Mouse (Mus musculus): ENCODE data around the gene Nek3. TPM values are rescaled to one million over a fixed set of nuclear protein-coding genes. Genes with fewer than 3 reads are reported as not detected.

Nek3 gene
- polyA plus RNA-seq, 1 experiment, result 8.4 TPM

- Histone ChIP-seq H3K27me3 (ENCODE audit: control insufficient read depth, insufficient read depth, low read length, poor library complexity, severe bottlenecking) (no peaks in the 10 kb centered on the region), H3K4me1 (ENCODE audit: control insufficient read depth, insufficient read depth, low read length) (no peaks in the 10 kb centered on the region), H3K9ac (ENCODE audit: low read depth, poor library complexity, severe bottlenecking) (no peak overlapping the region), H3K36me3 (ENCODE audit: control insufficient read depth, insufficient read depth, low read length, poor library complexity, severe bottlenecking) (peaks cover 3% of the 10 kb centered on the region; the same call in 1 of the 2 replicates), H3K27ac (ENCODE audit: insufficient read depth, low read length) (no peak overlapping the region), H3K9me3 (replicated peaks; ENCODE audit: control insufficient read depth, insufficient read depth, low read length, poor library complexity, severe bottlenecking) (no peaks in the 10 kb centered on the region), H3K4me3 (ENCODE audit: low read depth, low read length) (no peak overlapping the region)
- TF ChIP-seq EP300 (IDR thresholded peaks at IDR 0.05; ENCODE audit: insufficient read depth, low read depth, low read length) (no peak), CTCF (IDR thresholded peaks at IDR 0.05; ENCODE audit: low read depth, low read length) (no peak), POLR2A (IDR thresholded peaks at IDR 0.05; ENCODE audit: insufficient read depth, low read length) (no peak)
These were observed 17.9 kb downstream of the Nek3 start for GRCm38 (mm10) chr8:22148367-22148740.

GRCm38 (mm10) chr8:22147706-22148366 lies 18.4 kb downstream of the Nek3 start:
- no peaks in the 10 kb centered on the region for H3K27me3 ChIP-seq (ENCODE audit: control insufficient read depth, insufficient read depth, low read length, poor library complexity, severe bottlenecking)
- H3K4me3 ChIP-seq (ENCODE audit: low read depth, low read length), result no peak overlapping the region
- H3K9ac ChIP-seq (ENCODE audit: low read depth, poor library complexity, severe bottlenecking), result no peak overlapping the region
- H3K27ac ChIP-seq (ENCODE audit: insufficient read depth, low read length), result no peak overlapping the region
- TF ChIP-seq EP300 (IDR thresholded peaks at IDR 0.05; ENCODE audit: insufficient read depth, low read depth, low read length), result no peak
- TF ChIP-seq CTCF (IDR thresholded peaks at IDR 0.05; ENCODE audit: low read depth, low read length), result no peak
- TF ChIP-seq POLR2A (IDR thresholded peaks at IDR 0.05; ENCODE audit: insufficient read depth, low read length), result no peak
- H3K4me1 ChIP-seq (ENCODE audit: control insufficient read depth, insufficient read depth, low read length), result no peaks in the 10 kb centered on the region
- H3K9me3 ChIP-seq (replicated peaks; ENCODE audit: control insufficient read depth, insufficient read depth, low read length, poor library complexity, severe bottlenecking), result no peaks in the 10 kb centered on the region
- H3K36me3 ChIP-seq (ENCODE audit: control insufficient read depth, insufficient read depth, low read length, poor library complexity, severe bottlenecking), result peaks cover 3% of the 10 kb centered on the region; the same call in 1 of the 2 replicates

GRCm38 (mm10) chr8:22145831-22146230 lies 20.4 kb downstream of the Nek3 start:
- Histone ChIP-seq H3K4me1 (ENCODE audit: control insufficient read depth, insufficient read depth, low read length) (no peaks in the 10 kb centered on the region), H3K27ac (ENCODE audit: insufficient read depth, low read length) (no peak overlapping the region), H3K4me3 (ENCODE audit: low read depth, low read length) (no peak overlapping the region), H3K27me3 (ENCODE audit: control insufficient read depth, insufficient read depth, low read length, poor library complexity, severe bottlenecking) (no peaks in the 10 kb centered on the region), H3K36me3 (ENCODE audit: control insufficient read depth, insufficient read depth, low read length, poor library complexity, severe bottlenecking) (peaks cover 7% of the 10 kb centered on the region), H3K9ac (ENCODE audit: low read depth, poor library complexity, severe bottlenecking) (no peak overlapping the region), H3K9me3 (replicated peaks; ENCODE audit: control insufficient read depth, insufficient read depth, low read length, poor library complexity, severe bottlenecking) (peaks cover 7% of the 10 kb centered on the region)
- no peak for TF ChIP-seq CTCF (IDR thresholded peaks at IDR 0.05; ENCODE audit: low read depth, low read length)
- TF ChIP-seq POLR2A (IDR thresholded peaks at IDR 0.05; ENCODE audit: insufficient read depth, low read length), result no peak
- no peak for TF ChIP-seq EP300 (IDR thresholded peaks at IDR 0.05; ENCODE audit: insufficient read depth, low read depth, low read length)

GRCm38 (mm10) chr8:22143764-22144491 lies 22.3 kb downstream of the Nek3 start:
- H3K27ac ChIP-seq (ENCODE audit: insufficient read depth, low read length), result no peak overlapping the region
- no peaks in the 10 kb centered on the region for H3K27me3 ChIP-seq (ENCODE audit: control insufficient read depth, insufficient read depth, low read length, poor library complexity, severe bottlenecking)
- no peak for TF ChIP-seq EP300 (IDR thresholded peaks at IDR 0.05; ENCODE audit: insufficient read depth, low read depth, low read length)
- no peak for TF ChIP-seq POLR2A (IDR thresholded peaks at IDR 0.05; ENCODE audit: insufficient read depth, low read length)
- no peak for TF ChIP-seq CTCF (IDR thresholded peaks at IDR 0.05; ENCODE audit: low read depth, low read length)
- no peaks in the 10 kb centered on the region for H3K4me1 ChIP-seq (ENCODE audit: control insufficient read depth, insufficient read depth, low read length)
- peaks cover 14% of the 10 kb centered on the region for H3K9me3 ChIP-seq (replicated peaks; ENCODE audit: control insufficient read depth, insufficient read depth, low read length, poor library complexity, severe bottlenecking)
- H3K4me3 ChIP-seq (ENCODE audit: low read depth, low read length), result no peak overlapping the region
- peaks cover 7% of the 10 kb centered on the region; the same call in 1 of the 2 replicates for H3K36me3 ChIP-seq (ENCODE audit: control insufficient read depth, insufficient read depth, low read length, poor library complexity, severe bottlenecking)
- no peak overlapping the region for H3K9ac ChIP-seq (ENCODE audit: low read depth, poor library complexity, severe bottlenecking)

- Histone ChIP-seq H3K36me3 (ENCODE audit: control insufficient read depth, insufficient read depth, low read length, poor library complexity, severe bottlenecking) (peaks cover 7% of the 10 kb centered on the region; the same call in 1 of the 2 replicates), H3K4me1 (ENCODE audit: control insufficient read depth, insufficient read depth, low read length) (no peaks in the 10 kb centered on the region), H3K9me3 (replicated peaks; ENCODE audit: control insufficient read depth, insufficient read depth, low read length, poor library complexity, severe bottlenecking) (peaks cover 14% of the 10 kb centered on the region), H3K27ac (ENCODE audit: insufficient read depth, low read length) (no peak overlapping the region), H3K27me3 (ENCODE audit: control insufficient read depth, insufficient read depth, low read length, poor library complexity, severe bottlenecking) (no peaks in the 10 kb centered on the region), H3K9ac (ENCODE audit: low read depth, poor library complexity, severe bottlenecking) (no peak overlapping the region), H3K4me3 (ENCODE audit: low read depth, low read length) (no peak overlapping the region)
- TF ChIP-seq EP300 (IDR thresholded peaks at IDR 0.05; ENCODE audit: insufficient read depth, low read depth, low read length) (no peak), CTCF (IDR thresholded peaks at IDR 0.05; ENCODE audit: low read depth, low read length) (no peak), POLR2A (IDR thresholded peaks at IDR 0.05; ENCODE audit: insufficient read depth, low read length) (no peak)
These were observed 23.6 kb downstream of the Nek3 start for GRCm38 (mm10) chr8:22142592-22142991.

All from ES-Bruce4 (cell line).